Mouse (Mus musculus): ENCODE measurements around the gene Rp9. TPM values are rescaled to one million over a fixed set of nuclear protein-coding genes. Genes with fewer than 3 reads are reported as not detected.
"Not testable (repeated sequence)": the region's sequence is repeated elsewhere in the genome, so short reads cannot be mapped to it uniquely, and the experiment has no call there.

Rp9 gene
- polyA plus RNA-seq, 1 experiment from 2014 or later = 51.1 TPM

DNA sequence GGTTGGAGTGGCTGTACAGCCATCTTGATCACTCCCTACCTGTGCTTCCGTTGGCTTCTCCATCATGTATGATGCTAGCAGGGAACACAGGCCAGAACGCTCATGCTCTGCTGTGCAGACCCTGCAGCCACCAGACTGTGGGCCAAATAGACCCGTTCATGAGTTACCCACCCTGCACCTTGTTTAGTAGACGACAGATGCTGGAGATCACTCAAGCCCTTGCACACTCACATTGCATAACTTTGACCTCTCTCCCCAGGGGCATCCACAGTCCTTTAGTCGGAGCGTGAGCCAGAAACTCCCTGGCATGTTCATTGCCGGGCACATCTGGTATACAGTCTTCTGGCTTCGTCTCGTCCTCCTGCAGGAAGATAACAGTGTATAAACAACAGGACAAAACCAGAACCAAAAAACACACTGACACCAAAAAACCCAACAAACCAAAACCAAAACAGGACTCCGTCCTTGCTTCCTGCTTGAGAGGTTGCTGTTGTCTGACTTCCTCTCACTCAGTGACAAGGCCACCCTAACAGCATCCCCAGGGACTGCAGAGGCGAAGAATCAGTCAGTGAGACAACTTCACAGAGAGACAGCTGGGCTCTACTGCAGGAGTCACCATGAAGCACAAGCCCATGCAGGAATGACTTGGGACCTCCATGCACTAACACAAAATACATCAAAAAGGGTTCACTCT is 12.3 kb downstream of the Rp9 start:
- 82% methylated on average over 11 of the region's 11 CpGs for WGBS
- ATAC-seq (ENCODE audit: insufficient number of reproducible peaks, insufficient read depth, low FRiP score, low read depth) = no peak
- H3K4me2 ChIP-seq (ENCODE audit: low read length) = no peak overlapping the region
- no peaks in the 10 kb centered on the region for H3K4me1 ChIP-seq (ENCODE audit: control insufficient read depth in 2 of 2, insufficient read depth in 2 of 2, low read length in 2 of 2)
- no peak overlapping the region for H3K4me3 ChIP-seq (ENCODE audit: control insufficient read depth in 1 of 2, insufficient read depth in 1 of 2, low read depth in 1 of 2, low read length in 2 of 2)
- no peak overlapping the region for H3K9ac ChIP-seq (ENCODE audit: low read length)
- no peaks in the 10 kb centered on the region for H3K27me3 ChIP-seq (ENCODE audit: control insufficient read depth, insufficient read depth, low read length)
- peaks cover 78% of the 10 kb centered on the region for H3K36me3 ChIP-seq (ENCODE audit: control insufficient read depth, insufficient read depth, low read length)
- H3K9me3 ChIP-seq (ENCODE audit: control insufficient read depth, low read length) = no peaks in the 10 kb centered on the region
- H3K27ac ChIP-seq (replicated peaks in 1 of 2; ENCODE audit: control insufficient read depth in 1 of 2, insufficient read depth in 1 of 2, low read depth in 2 of 2, low read length in 2 of 2) = no peak overlapping the region

DNA sequence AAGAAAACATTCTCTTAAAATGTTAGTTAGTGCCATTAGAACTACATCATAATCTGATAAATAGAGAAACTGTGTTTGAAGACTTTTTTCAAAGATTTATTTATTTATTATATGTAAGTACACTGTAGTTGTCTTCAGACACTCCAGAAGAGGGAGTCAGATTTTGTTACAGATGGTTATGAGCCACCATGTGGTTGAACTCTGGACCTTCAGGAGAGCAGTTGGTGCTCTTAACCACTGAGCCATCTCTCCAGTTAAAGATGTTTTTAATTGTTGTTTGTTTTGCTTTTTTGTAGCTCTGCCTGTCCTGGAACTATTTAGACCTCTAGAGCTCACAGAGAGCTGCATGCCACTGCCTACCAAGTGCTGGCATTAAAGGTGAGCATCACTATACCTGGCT is 14.5 kb downstream of the Rp9 start:
- no peaks in the 10 kb centered on the region for H3K27me3 ChIP-seq (ENCODE audit: control insufficient read depth, insufficient read depth, low read length)
- no peak overlapping the region for H3K27ac ChIP-seq (replicated peaks in 1 of 2; ENCODE audit: control insufficient read depth in 1 of 2, insufficient read depth in 1 of 2, low read depth in 2 of 2, low read length in 2 of 2)
- no peaks in the 10 kb centered on the region for H3K4me1 ChIP-seq (ENCODE audit: control insufficient read depth in 2 of 2, insufficient read depth in 2 of 2, low read length in 2 of 2)
- H3K9ac ChIP-seq (ENCODE audit: low read length) = no peak overlapping the region
- no peak for ATAC-seq (ENCODE audit: insufficient number of reproducible peaks, insufficient read depth, low FRiP score, low read depth)
- H3K4me3 ChIP-seq (ENCODE audit: control insufficient read depth in 1 of 2, insufficient read depth in 1 of 2, low read depth in 1 of 2, low read length in 2 of 2) = no peak overlapping the region
- no peaks in the 10 kb centered on the region for H3K9me3 ChIP-seq (ENCODE audit: control insufficient read depth, low read length)
- H3K4me2 ChIP-seq (ENCODE audit: low read length) = no peak overlapping the region
- peaks cover 83% of the 10 kb centered on the region for H3K36me3 ChIP-seq (ENCODE audit: control insufficient read depth, insufficient read depth, low read length)

DNA sequence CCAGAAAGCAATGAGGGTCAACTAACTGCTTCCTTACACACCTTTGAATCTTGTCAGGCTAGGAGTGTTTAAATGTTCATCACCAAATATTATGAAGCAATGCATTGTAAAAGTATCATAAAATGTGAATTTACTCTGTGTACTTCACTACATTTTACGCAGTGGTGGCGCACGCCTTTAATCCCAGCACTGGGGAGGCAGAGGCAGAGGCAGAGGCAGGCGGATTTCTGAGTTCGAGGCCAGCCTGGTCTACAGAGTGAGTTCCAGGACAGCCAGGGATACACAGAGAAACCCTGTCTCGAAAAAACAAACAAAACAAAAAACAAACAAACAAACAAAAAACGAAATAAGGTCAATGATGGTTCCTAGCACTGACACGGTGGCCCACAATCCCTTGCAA is 15.6 kb downstream of the Rp9 start, which contains the start of gene Gm17545:
Gene Gm17545 (plus strand): TSS at position 301 of the 400 bp plus-strand sequence.
- not testable (repeated sequence) for ATAC-seq (ENCODE audit: insufficient number of reproducible peaks, insufficient read depth, low FRiP score, low read depth); H3K9ac ChIP-seq (ENCODE audit: low read length); H3K4me3 ChIP-seq (ENCODE audit: control insufficient read depth in 1 of 2, insufficient read depth in 1 of 2, low read depth in 1 of 2, low read length in 2 of 2); H3K27ac ChIP-seq (replicated peaks in 1 of 2; ENCODE audit: control insufficient read depth in 1 of 2, insufficient read depth in 1 of 2, low read depth in 2 of 2, low read length in 2 of 2); H3K4me1 ChIP-seq (ENCODE audit: control insufficient read depth in 2 of 2, insufficient read depth in 2 of 2, low read length in 2 of 2); H3K4me2 ChIP-seq (ENCODE audit: low read length); H3K27me3 ChIP-seq (ENCODE audit: control insufficient read depth, insufficient read depth, low read length); H3K9me3 ChIP-seq (ENCODE audit: control insufficient read depth, low read length)
- 94% methylated on average over 8 of the region's 8 CpGs for WGBS
- peaks cover 92% of the 10 kb centered on the region for H3K36me3 ChIP-seq (ENCODE audit: control insufficient read depth, insufficient read depth, low read length)

DNA sequence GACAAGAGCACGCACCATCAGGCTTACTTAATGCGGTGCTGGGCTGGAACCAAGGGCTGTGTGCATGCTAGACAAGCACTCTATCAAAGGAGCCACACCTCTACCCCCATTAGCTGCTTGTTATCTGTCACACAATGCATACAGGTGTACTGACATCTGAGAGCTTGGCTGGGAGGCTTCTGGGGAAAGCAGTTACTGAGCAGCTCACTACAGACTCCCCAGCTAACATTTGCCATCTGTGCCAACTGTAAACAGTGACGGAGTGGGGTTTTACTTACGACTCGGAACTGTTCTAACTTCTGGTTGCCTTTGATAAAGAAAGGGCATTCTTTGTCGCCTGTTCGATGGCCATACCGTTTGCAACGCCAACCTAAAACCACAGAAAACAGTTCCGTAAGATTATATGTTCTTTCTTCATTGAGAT is 16.0 kb downstream of the Rp9 start:
- WGBS = 94% methylated on average over 10 of the region's 10 CpGs
- Histone ChIP-seq H3K36me3 (ENCODE audit: control insufficient read depth, insufficient read depth, low read length) (peaks cover 94% of the 10 kb centered on the region), H3K9me3 (ENCODE audit: control insufficient read depth, low read length) (no peaks in the 10 kb centered on the region), H3K4me2 (ENCODE audit: low read length) (no peak overlapping the region), H3K27me3 (ENCODE audit: control insufficient read depth, insufficient read depth, low read length) (no peaks in the 10 kb centered on the region), H3K4me1 (ENCODE audit: control insufficient read depth in 2 of 2, insufficient read depth in 2 of 2, low read length in 2 of 2) (no peaks in the 10 kb centered on the region), H3K4me3 (ENCODE audit: control insufficient read depth in 1 of 2, insufficient read depth in 1 of 2, low read depth in 1 of 2, low read length in 2 of 2) (no peak overlapping the region), H3K9ac (ENCODE audit: low read length) (no peak overlapping the region), H3K27ac (replicated peaks in 1 of 2; ENCODE audit: control insufficient read depth in 1 of 2, insufficient read depth in 1 of 2, low read depth in 2 of 2, low read length in 2 of 2) (no peak overlapping the region)
- no peak for ATAC-seq (ENCODE audit: insufficient number of reproducible peaks, insufficient read depth, low FRiP score, low read depth)

DNA sequence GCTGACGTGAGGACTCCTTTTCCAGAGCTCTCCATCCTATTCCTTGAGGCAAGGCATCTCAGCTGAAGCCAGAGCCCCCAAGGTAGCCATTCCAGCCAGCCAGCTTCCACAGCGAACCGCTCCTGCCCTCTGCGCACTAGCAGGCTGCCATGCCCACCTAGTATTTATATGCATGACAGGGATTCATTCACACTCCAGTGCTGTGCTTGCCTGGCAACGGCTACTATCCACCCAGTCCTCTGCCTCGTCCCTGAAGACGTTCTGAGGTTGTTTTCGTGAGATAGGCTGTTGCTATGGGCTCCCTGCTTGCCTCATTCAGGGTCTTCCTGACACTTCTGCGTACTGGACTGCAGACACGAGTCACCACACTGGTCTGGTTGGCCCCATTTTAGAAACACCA is 16.8 kb downstream of the Rp9 start:
- no peaks in the 10 kb centered on the region for H3K4me1 ChIP-seq (ENCODE audit: control insufficient read depth in 2 of 2, insufficient read depth in 2 of 2, low read length in 2 of 2)
- H3K9me3 ChIP-seq (ENCODE audit: control insufficient read depth, low read length) = no peaks in the 10 kb centered on the region
- H3K4me2 ChIP-seq (ENCODE audit: low read length) = no peak overlapping the region
- H3K27ac ChIP-seq (replicated peaks in 1 of 2; ENCODE audit: control insufficient read depth in 1 of 2, insufficient read depth in 1 of 2, low read depth in 2 of 2, low read length in 2 of 2) = no peak overlapping the region
- WGBS = 76% methylated on average over 10 of the region's 10 CpGs
- H3K27me3 ChIP-seq (ENCODE audit: control insufficient read depth, insufficient read depth, low read length) = no peaks in the 10 kb centered on the region
- H3K9ac ChIP-seq (ENCODE audit: low read length) = no peak overlapping the region
- no peak overlapping the region for H3K4me3 ChIP-seq (ENCODE audit: control insufficient read depth in 1 of 2, insufficient read depth in 1 of 2, low read depth in 1 of 2, low read length in 2 of 2)
- no peak for ATAC-seq (ENCODE audit: insufficient number of reproducible peaks, insufficient read depth, low FRiP score, low read depth)
- peaks cover 99% of the 10 kb centered on the region for H3K36me3 ChIP-seq (ENCODE audit: control insufficient read depth, insufficient read depth, low read length)

DNA sequence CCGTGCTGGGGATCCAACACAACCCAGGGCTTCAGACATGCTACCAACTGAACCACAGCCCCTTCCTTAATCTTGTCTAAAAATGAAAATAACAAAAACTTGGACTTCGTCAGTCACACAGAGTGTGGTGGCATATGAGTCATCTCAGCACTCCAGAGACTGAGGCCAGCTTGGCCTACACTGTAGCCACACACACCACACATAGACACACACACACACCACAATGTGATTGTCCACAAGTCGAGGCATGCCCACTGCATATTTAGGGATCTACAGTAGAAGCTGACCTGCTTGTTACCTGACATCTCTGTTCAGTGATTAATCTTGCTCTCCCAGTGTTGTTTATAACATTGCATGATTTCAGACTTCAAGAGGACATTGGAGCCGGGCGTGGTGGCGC is 20.3 kb downstream of the Rp9 start:
- H3K4me2 ChIP-seq (ENCODE audit: low read length) = no peak overlapping the region
- H3K36me3 ChIP-seq (ENCODE audit: control insufficient read depth, insufficient read depth, low read length) = peaks cover 79% of the 10 kb centered on the region
- ATAC-seq (ENCODE audit: insufficient number of reproducible peaks, insufficient read depth, low FRiP score, low read depth) = no peak
- no peak overlapping the region for H3K4me3 ChIP-seq (ENCODE audit: control insufficient read depth in 1 of 2, insufficient read depth in 1 of 2, low read depth in 1 of 2, low read length in 2 of 2)
- no peak overlapping the region for H3K27ac ChIP-seq (replicated peaks in 1 of 2; ENCODE audit: control insufficient read depth in 1 of 2, insufficient read depth in 1 of 2, low read depth in 2 of 2, low read length in 2 of 2)
- no peaks in the 10 kb centered on the region for H3K4me1 ChIP-seq (ENCODE audit: control insufficient read depth in 2 of 2, insufficient read depth in 2 of 2, low read length in 2 of 2)
- no peak overlapping the region for H3K9ac ChIP-seq (ENCODE audit: low read length)
- H3K9me3 ChIP-seq (ENCODE audit: control insufficient read depth, low read length) = no peaks in the 10 kb centered on the region
- 87% methylated on average over 6 of the region's 6 CpGs for WGBS
- H3K27me3 ChIP-seq (ENCODE audit: control insufficient read depth, insufficient read depth, low read length) = no peaks in the 10 kb centered on the region

DNA sequence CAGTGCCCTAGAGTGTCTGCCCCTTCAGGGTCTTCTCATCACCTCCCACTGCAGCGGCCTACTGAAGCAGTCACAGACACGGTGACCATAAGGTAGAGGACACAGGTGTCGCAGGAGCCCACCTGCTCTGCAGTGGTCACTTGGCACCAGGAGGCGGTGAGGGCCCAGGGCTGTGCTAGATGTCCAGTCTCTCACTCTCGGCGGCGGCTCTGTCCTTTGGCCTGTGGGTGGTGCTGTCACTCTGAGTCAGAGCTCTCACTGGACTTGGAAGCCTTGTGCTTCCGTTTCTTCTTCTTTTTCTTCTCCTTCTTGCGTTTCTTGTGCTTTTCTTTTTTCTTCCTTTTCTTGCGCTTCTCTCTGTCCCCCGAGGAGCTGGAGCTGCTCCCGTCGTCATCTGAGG is 21.1 kb downstream of the Rp9 start:
- H3K4me3 ChIP-seq (ENCODE audit: control insufficient read depth in 1 of 2, insufficient read depth in 1 of 2, low read depth in 1 of 2, low read length in 2 of 2) = no peak overlapping the region
- H3K9me3 ChIP-seq (ENCODE audit: control insufficient read depth, low read length) = no peaks in the 10 kb centered on the region
- no peak for ATAC-seq (ENCODE audit: insufficient number of reproducible peaks, insufficient read depth, low FRiP score, low read depth)
- peaks cover 71% of the 10 kb centered on the region for H3K36me3 ChIP-seq (ENCODE audit: control insufficient read depth, insufficient read depth, low read length)
- H3K27me3 ChIP-seq (ENCODE audit: control insufficient read depth, insufficient read depth, low read length) = no peaks in the 10 kb centered on the region
- H3K4me1 ChIP-seq (ENCODE audit: control insufficient read depth in 2 of 2, insufficient read depth in 2 of 2, low read length in 2 of 2) = no peaks in the 10 kb centered on the region
- WGBS = 84% methylated on average over 13 of the region's 13 CpGs
- H3K4me2 ChIP-seq (ENCODE audit: low read length) = no peak overlapping the region
- H3K27ac ChIP-seq (replicated peaks in 1 of 2; ENCODE audit: control insufficient read depth in 1 of 2, insufficient read depth in 1 of 2, low read depth in 2 of 2, low read length in 2 of 2) = no peak overlapping the region
- H3K9ac ChIP-seq (ENCODE audit: low read length) = no peak overlapping the region

DNA sequence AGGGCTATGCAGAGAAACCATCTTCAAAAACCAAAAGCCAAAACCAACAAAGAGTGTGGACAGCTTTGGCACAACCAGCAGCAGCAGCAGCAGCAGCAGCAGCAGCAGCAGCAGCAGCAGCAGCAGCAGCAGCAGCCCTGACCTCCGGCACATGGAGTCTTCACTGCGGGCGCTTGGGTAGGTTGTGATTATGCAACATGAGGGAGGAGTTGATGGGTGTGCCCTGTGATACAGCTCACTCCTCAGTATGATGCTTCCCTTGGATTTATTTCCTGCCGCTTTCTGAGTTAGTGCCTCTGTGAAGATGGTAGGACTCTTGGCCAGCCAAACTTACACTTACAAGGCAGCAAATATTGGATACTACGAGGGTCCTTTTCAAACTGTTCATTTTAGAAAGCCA is 22.3 kb downstream of the Rp9 start:
- no peak overlapping the region for H3K4me3 ChIP-seq (ENCODE audit: control insufficient read depth in 1 of 2, insufficient read depth in 1 of 2, low read depth in 1 of 2, low read length in 2 of 2)
- 92% methylated on average over 5 of the region's 5 CpGs for WGBS
- no peak overlapping the region for H3K27ac ChIP-seq (replicated peaks in 1 of 2; ENCODE audit: control insufficient read depth in 1 of 2, insufficient read depth in 1 of 2, low read depth in 2 of 2, low read length in 2 of 2)
- H3K9ac ChIP-seq (ENCODE audit: low read length) = no peak overlapping the region
- H3K27me3 ChIP-seq (ENCODE audit: control insufficient read depth, insufficient read depth, low read length) = no peaks in the 10 kb centered on the region
- no peaks in the 10 kb centered on the region for H3K9me3 ChIP-seq (ENCODE audit: control insufficient read depth, low read length)
- ATAC-seq (ENCODE audit: insufficient number of reproducible peaks, insufficient read depth, low FRiP score, low read depth) = no peak
- H3K4me2 ChIP-seq (ENCODE audit: low read length) = no peak overlapping the region
- H3K36me3 ChIP-seq (ENCODE audit: control insufficient read depth, insufficient read depth, low read length) = peaks cover 59% of the 10 kb centered on the region
- H3K4me1 ChIP-seq (ENCODE audit: control insufficient read depth in 2 of 2, insufficient read depth in 2 of 2, low read length in 2 of 2) = no peaks in the 10 kb centered on the region

Data from heart, embryonic 14.5 days (tissue).